Comparison of ENCODE assay signal across 24 mouse cellular contexts in the genomic region with DNA sequence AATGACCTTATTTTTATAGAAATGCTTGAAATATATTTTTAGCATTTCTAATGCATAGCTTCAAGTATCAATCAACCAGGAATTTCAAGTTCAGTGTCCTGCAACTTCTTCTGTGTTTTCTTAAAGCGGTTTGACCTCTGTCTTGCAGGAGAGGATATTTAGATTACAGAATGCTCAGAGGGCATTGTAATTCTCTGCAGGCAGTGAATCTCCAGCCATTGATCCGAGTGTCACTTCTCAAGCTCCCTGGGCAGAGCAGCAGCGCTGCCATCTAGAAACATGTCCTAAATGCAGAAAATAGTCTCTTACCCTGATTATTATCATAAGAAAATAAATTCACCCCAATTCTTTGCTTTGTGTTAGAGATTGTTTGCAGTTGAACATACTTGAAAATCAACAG.
DNase-seq lines count a peak whose midpoint lies in the region; ATAC-seq lines count a peak whose summit lies in the region.
"Had no signal": no experiment of that assay in that cellular context is flagged by ENCODE, and none has a peak within 500 bp of the region (broad histone marks: within the 10 kb centered on the region; RNA-seq: fewer than 3 reads in every experiment).

No protein-coding gene starts in this region.

- DNase-seq in hindbrain, embryonic 10.5 days (ENCODE audit: low spot score) = peak; percentile 5
- DNase-seq in midbrain, embryonic 10.5 days (ENCODE audit: low spot score) = no peak
- peak; percentile 8 for DNase-seq in embryo, embryonic 10.5 days (ENCODE audit: low spot score)
- peak; percentile 5 for DNase-seq in retina, postnatal 1 day
- DNase-seq in embryonic facial prominence, embryonic 10.5 days (ENCODE audit: low spot score) = no peak
- DNase-seq in layer of hippocampus, postnatal 14 days (ENCODE audit: low spot score in 2 of 2) = no peak
- DNase-seq: adrenal gland, postnatal 10 days; cerebellum, adult 11-12 months; cerebellum, adult 9-11 months; heart, adult 2 months; heart, postnatal 4 days; kidney, adult 18-20 months; kidney, postnatal 25 days; right cerebral cortex, postnatal 4 days; thymus, postnatal 4 days had no signal

- peaks cover 16% of the 10 kb centered on the region for H3K4me1 ChIP-seq in hindbrain, embryonic 10.5 days (replicated peaks)
- H3K4me1 ChIP-seq in hindbrain, embryonic 16.5 days (ENCODE audit: control insufficient read depth, insufficient read depth, low read depth, low read length) = no peaks in the 10 kb centered on the region
- no peaks in the 10 kb centered on the region; the same call in 1 of the 2 replicates for H3K4me1 ChIP-seq in midbrain, embryonic 16.5 days (ENCODE audit: control insufficient read depth, insufficient read depth, low read length)
- H3K4me1 ChIP-seq in midbrain, embryonic 10.5 days = peaks cover 23% of the 10 kb centered on the region
- no peaks in the 10 kb centered on the region for H3K4me1 ChIP-seq in embryonic facial prominence, embryonic 10.5 days
- H3K4me1 ChIP-seq: embryonic facial prominence, embryonic 12.5 days; heart, embryonic 12.5 days; kidney, embryonic 15.5 days; limb, embryonic 13.5 days; lung, embryonic 15.5 days had no signal

- H3K9me3 ChIP-seq in hindbrain, embryonic 10.5 days = no peaks in the 10 kb centered on the region
- H3K9me3 ChIP-seq in hindbrain, embryonic 16.5 days (ENCODE audit: control insufficient read depth, low read length) = no peaks in the 10 kb centered on the region
- H3K9me3 ChIP-seq in midbrain, embryonic 16.5 days (replicated peaks; ENCODE audit: control insufficient read depth, low read length, poor library complexity, severe bottlenecking) = no peaks in the 10 kb centered on the region
- no peaks in the 10 kb centered on the region for H3K9me3 ChIP-seq in midbrain, embryonic 10.5 days (replicated peaks)
- H3K9me3 ChIP-seq in embryonic facial prominence, embryonic 10.5 days = no peaks in the 10 kb centered on the region
- H3K9me3 ChIP-seq: embryonic facial prominence, embryonic 12.5 days; heart, embryonic 12.5 days; kidney, embryonic 15.5 days; limb, embryonic 13.5 days; lung, embryonic 15.5 days had no signal

- H3K4me2 ChIP-seq in hindbrain, embryonic 16.5 days (ENCODE audit: low read length) = no peak overlapping the region
- H3K4me2 ChIP-seq in midbrain, embryonic 16.5 days (ENCODE audit: low read length) = 0 out of 2 replicates have a peak overlapping the region, but pooled peaks have one; percentile 13
- H3K4me2 ChIP-seq: embryonic facial prominence, embryonic 12.5 days; heart, embryonic 12.5 days; kidney, embryonic 15.5 days; limb, embryonic 13.5 days; liver, embryonic 11.5 days; lung, embryonic 15.5 days had no signal

- H3K27ac ChIP-seq in hindbrain, embryonic 10.5 days = no peak overlapping the region
- H3K27ac ChIP-seq in hindbrain, embryonic 16.5 days (ENCODE audit: low read depth, low read length) = no peak overlapping the region
- H3K27ac ChIP-seq in midbrain, embryonic 16.5 days (ENCODE audit: low read length) = 0 out of 2 replicates have a peak overlapping the region, but pooled peaks have one; percentile 46
- no peak overlapping the region for H3K27ac ChIP-seq in midbrain, embryonic 10.5 days (replicated peaks)
- no peak overlapping the region for H3K27ac ChIP-seq in embryonic facial prominence, embryonic 10.5 days (replicated peaks)
- H3K27ac ChIP-seq: embryonic facial prominence, embryonic 12.5 days; heart, adult 2 months; kidney, embryonic 15.5 days; limb, embryonic 13.5 days; lung, embryonic 15.5 days had no signal

- H3K27me3 ChIP-seq in hindbrain, embryonic 10.5 days (ENCODE audit: insufficient read depth, poor library complexity, severe bottlenecking) = no peaks in the 10 kb centered on the region
- H3K27me3 ChIP-seq in hindbrain, embryonic 16.5 days (replicated peaks; ENCODE audit: control insufficient read depth, insufficient read depth, low read length) = no peaks in the 10 kb centered on the region
- no peaks in the 10 kb centered on the region for H3K27me3 ChIP-seq in midbrain, embryonic 16.5 days (ENCODE audit: control insufficient read depth, insufficient read depth, low read depth, low read length)
- no peaks in the 10 kb centered on the region for H3K27me3 ChIP-seq in midbrain, embryonic 10.5 days (ENCODE audit: low read depth, poor library complexity, severe bottlenecking)
- H3K27me3 ChIP-seq in embryonic facial prominence, embryonic 10.5 days (replicated peaks; ENCODE audit: low read depth, poor library complexity, severe bottlenecking) = no peaks in the 10 kb centered on the region
- H3K27me3 ChIP-seq: embryonic facial prominence, embryonic 12.5 days; heart, embryonic 12.5 days; kidney, embryonic 15.5 days; limb, embryonic 13.5 days; lung, embryonic 15.5 days had no signal

- WGBS in hindbrain, embryonic 10.5 days = 15% methylated on average over 3 of the region's 3 CpGs
- WGBS in hindbrain, embryonic 16.5 days = 10% methylated on average over 3 of the region's 3 CpGs
- 12% methylated on average over 3 of the region's 3 CpGs for WGBS in midbrain, embryonic 16.5 days
- 21% methylated on average over 3 of the region's 3 CpGs for WGBS in midbrain, embryonic 10.5 days
- 23% methylated on average over 3 of the region's 3 CpGs for WGBS in embryonic facial prominence, embryonic 10.5 days

- no peak for ATAC-seq in hindbrain, embryonic 16.5 days
- ATAC-seq in midbrain, embryonic 16.5 days = no peak
- ATAC-seq: forebrain, embryonic 16.5 days had no signal

- H3K9ac ChIP-seq in hindbrain, embryonic 16.5 days (ENCODE audit: low read depth, low read length) = no peak overlapping the region
- H3K9ac ChIP-seq in midbrain, embryonic 16.5 days (ENCODE audit: low read depth, low read length) = no peak overlapping the region
- H3K9ac ChIP-seq: embryonic facial prominence, embryonic 12.5 days; heart, embryonic 12.5 days; kidney, embryonic 15.5 days; limb, embryonic 13.5 days; lung, embryonic 15.5 days had no signal

- H3K36me3 ChIP-seq in hindbrain, embryonic 10.5 days = no peaks in the 10 kb centered on the region
- H3K36me3 ChIP-seq in hindbrain, embryonic 16.5 days (ENCODE audit: control insufficient read depth, insufficient read depth, low read length) = no peaks in the 10 kb centered on the region
- H3K36me3 ChIP-seq in midbrain, embryonic 16.5 days (ENCODE audit: control insufficient read depth, insufficient read depth, low read length) = no peaks in the 10 kb centered on the region
- H3K36me3 ChIP-seq in midbrain, embryonic 10.5 days = no peaks in the 10 kb centered on the region
- H3K36me3 ChIP-seq in embryonic facial prominence, embryonic 10.5 days (replicated peaks) = no peaks in the 10 kb centered on the region
- H3K36me3 ChIP-seq: embryonic facial prominence, embryonic 12.5 days; heart, embryonic 12.5 days; kidney, embryonic 15.5 days; limb, embryonic 13.5 days; lung, embryonic 15.5 days had no signal

- no peak overlapping the region for H3K4me3 ChIP-seq in hindbrain, embryonic 10.5 days
- H3K4me3 ChIP-seq in hindbrain, embryonic 16.5 days (ENCODE audit: low read length) = no peak overlapping the region
- no peak overlapping the region for H3K4me3 ChIP-seq in midbrain, embryonic 16.5 days (ENCODE audit: low read depth, low read length)
- H3K4me3 ChIP-seq in midbrain, embryonic 10.5 days = no peak overlapping the region
- no peak overlapping the region for H3K4me3 ChIP-seq in embryonic facial prominence, embryonic 10.5 days
- H3K4me3 ChIP-seq: embryonic facial prominence, embryonic 12.5 days; heart, adult 2 months; heart, embryonic 12.5 days; kidney, embryonic 15.5 days; limb, embryonic 13.5 days; lung, embryonic 15.5 days had no signal

Comparison
In these comparisons a context has a peak if more than half of its experiments do, and no peak if none do; other contexts are left out.
1. DNase-seq: peak in hindbrain, embryonic 10.5 days (single experiment), embryo, embryonic 10.5 days (single experiment) and retina, postnatal 1 day (single experiment); none in midbrain, embryonic 10.5 days (single experiment), embryonic facial prominence, embryonic 10.5 days (single experiment) and layer of hippocampus, postnatal 14 days (0 of 2).